8 mouse cellular contexts compared by ENCODE assay signal in genomic region chr1:44102259-44102717, GRCm38 (mm10). TPM values are rescaled to one million over a fixed set of nuclear protein-coding genes. Genes with fewer than 3 reads are reported as not detected.
DNase-seq lines count a peak whose midpoint lies in the region; ATAC-seq lines count a peak whose summit lies in the region.

Gene Tex30, minus strand, starts transcription at chr1:44102441.

- H3K4me2 ChIP-seq in kidney, embryonic 15.5 days, result peak within 1 kb of the TSS; percentile 71

- H3K4me1 ChIP-seq in heart, embryonic 10.5 days, result peaks cover 4% of the 10 kb centered on the region; the same call in 1 of the 2 replicates
- peaks cover 11% of the 10 kb centered on the region for H3K4me1 ChIP-seq in kidney, embryonic 15.5 days

- peak; percentile 90 to 92 for DNase-seq in B cell, adult 2 months
- DNase-seq in brain, adult 2 months (ENCODE audit: low read depth, low spot score), result peak; percentile 98
- DNase-seq in heart, embryonic 10.5 days (ENCODE audit: low spot score), result peak; percentile 98
- DNase-seq in liver, result peak; percentile 97
- peak; percentile 93 to 95 for DNase-seq in spleen, postnatal 4 days (ENCODE audit: low spot score in 2 of 2)

- peak within 1 kb of the TSS; percentile 95 for H3K27ac ChIP-seq in heart, embryonic 10.5 days
- H3K27ac ChIP-seq in kidney, embryonic 15.5 days, result peak within 1 kb of the TSS; percentile 92

- ATAC-seq in erythroblast, adult 5-6 weeks (replicated peaks; ENCODE audit: low FRiP score, poor library complexity, severe bottlenecking), result peak; percentile 97
- ATAC-seq in kidney, embryonic 15.5 days (replicated peaks; ENCODE audit: low FRiP score), result peak; percentile 98
- peak; percentile 80 for ATAC-seq in monocyte, adult 5-6 weeks (replicated peaks; ENCODE audit: insufficient number of reproducible peaks, low FRiP score, low TSS enrichment, poor library complexity, severe bottlenecking)

- H3K36me3 ChIP-seq in heart, embryonic 10.5 days, result peaks cover 34% of the 10 kb centered on the region
- peaks cover 34% of the 10 kb centered on the region for H3K36me3 ChIP-seq in kidney, embryonic 15.5 days

- H3K4me3 ChIP-seq in heart, embryonic 10.5 days, result peak within 1 kb of the TSS; percentile 87
- H3K4me3 ChIP-seq in kidney, embryonic 15.5 days (replicated peaks), result peak within 1 kb of the TSS; percentile 69

- no peaks in the 10 kb centered on the region for H3K9me3 ChIP-seq in heart, embryonic 10.5 days
- no peaks in the 10 kb centered on the region for H3K9me3 ChIP-seq in kidney, embryonic 15.5 days (replicated peaks)

- under 1% methylated on average over 55 of the region's 55 CpGs for WGBS in heart, embryonic 10.5 days
- WGBS in kidney, embryonic 15.5 days, result under 1% methylated on average over 53 of the region's 55 CpGs

- peak within 1 kb of the TSS; percentile 77 for H3K9ac ChIP-seq in kidney, embryonic 15.5 days

- no peaks in the 10 kb centered on the region for H3K27me3 ChIP-seq in heart, embryonic 10.5 days (ENCODE audit: insufficient read depth, poor library complexity, severe bottlenecking)
- no peaks in the 10 kb centered on the region for H3K27me3 ChIP-seq in kidney, embryonic 15.5 days

RNA-seq across cellular contexts. Expression of gene Tex30, which starts in this region (rescaled TPM):
- 15.7 and 32.3 TPM in 2 replicates for total RNA-seq in erythroblast, adult 5-6 weeks (2015; ENCODE audit: low replicate concordance)
- total RNA-seq in erythroblast, adult 5-6 weeks (2017; ENCODE audit: low replicate concordance), result 12.8 and 21.7 TPM in 2 replicates
- 80.2 and 106 TPM in 2 replicates for polyA plus RNA-seq in heart, embryonic 10.5 days (2016; fragmentation: Nextera tagmentation; extraction: Ambion mirVana)
- 78.2 and 93.3 TPM in 2 replicates for polyA plus RNA-seq in kidney, embryonic 15.5 days (2015; fragmentation: Nextera tagmentation; extraction: Ambion mirVana)
- 18.2 to 32.9 TPM (median 24.2 TPM) in 3 replicates for total RNA-seq in monocyte, adult 5-6 weeks (2017)

Comparison
In these comparisons a context has a peak if more than half of its experiments do, and no peak if none do; other contexts are left out.
1. Peak in every context shown above with its lines: DNase-seq, ATAC-seq, H3K4me3 ChIP-seq and H3K27ac ChIP-seq.